Mouse (Mus musculus) left cerebral cortex, adult 18-20 months (tissue): ENCODE results near the gene Tpst2. TPM values are rescaled to one million over a fixed set of nuclear protein-coding genes. Genes with fewer than 3 reads are reported as not detected.

Experiments used
- DNase-seq, 2 experiments: peaks; one replicate each; pipeline ENCODE4 v3.0.0; 2021 to 2022; ENCODE audit warnings: low spot score in 2 of 2, mixed read lengths in 1 of 2
- long read RNA-seq, 2 experiments: library from polyadenylated mRNA; stranded (forward); transcript quantifications; one replicate each; pipeline ENCODE4 v2.0.0; 2021
- total RNA-seq, 2 experiments: library from RNA; stranded (reverse); gene quantifications; 2 replicates each; pipeline ENCODE4 v1.2.3; 2021

The Tpst2 gene
- total RNA-seq: 10 to 100 TPM; 29.6 to 39.3 TPM
- long read RNA-seq, experiment 1, transcript Tpst2-201 (7 exons, 1,835 nt): major isoform, 52 of 76 reads
- long read RNA-seq, experiment 1, partial matches to known transcripts: 13 of 76 reads
- long read RNA-seq, experiment 1, other reads (novel, unspliced or antisense): 11 of 76 reads
- long read RNA-seq, experiment 2, transcript Tpst2-201 (7 exons, 1,835 nt): major isoform, 38 of 53 reads
- long read RNA-seq, experiment 2, partial matches to known transcripts: 8 of 53 reads
- long read RNA-seq, experiment 2, other reads (novel, unspliced or antisense): 6 of 53 reads

- DNase-seq: peak; percentile 100
Measured at GRCm38 (mm10) chr5:112276267-112276873, at the start of gene Tpst2. TSS of gene Tpst2 (plus strand) at chr5:112276691.

- DNase-seq: peak; percentile 72 to 84
Measured at GRCm38 (mm10) chr5:112227354-112227753, 49.1 kb upstream of the Tpst2 start.

- peak in 1 of 2 experiments; percentile 28 for DNase-seq
Measured at GRCm38 (mm10) chr5:112227898-112228239, 48.6 kb upstream of the Tpst2 start.

- DNase-seq: peak; percentile 65 to 75
Measured at GRCm38 (mm10) chr5:112228240-112229076, 48.0 kb upstream of the Tpst2 start.

GRCm38 (mm10) chr5:112235806-112236205, 40.7 kb upstream of the Tpst2 start:
- DNase-seq: no peak

- no peak for DNase-seq
Measured at GRCm38 (mm10) chr5:112236631-112237030, 39.9 kb upstream of the Tpst2 start.

GRCm38 (mm10) chr5:112237439-112237838, 39.1 kb upstream of the Tpst2 start:
- DNase-seq: no peak

- no peak for DNase-seq
Measured at GRCm38 (mm10) chr5:112237866-112238570, 38.5 kb upstream of the Tpst2 start.

GRCm38 (mm10) chr5:112238781-112239482, 37.6 kb upstream of the Tpst2 start:
- DNase-seq: no peak

- peak; percentile 89 to 93 for DNase-seq
Measured at GRCm38 (mm10) chr5:112240761-112241160, 35.7 kb upstream of the Tpst2 start.

GRCm38 (mm10) chr5:112241849-112242248, 34.6 kb upstream of the Tpst2 start:
- DNase-seq: no peak

- DNase-seq: no peak
Measured at GRCm38 (mm10) chr5:112242361-112242778, 34.1 kb upstream of the Tpst2 start.

- no peak for DNase-seq
Measured at GRCm38 (mm10) chr5:112243041-112243440, 33.5 kb upstream of the Tpst2 start.

GRCm38 (mm10) chr5:112243539-112244274, 32.8 kb upstream of the Tpst2 start:
- no peak for DNase-seq

- no peak for DNase-seq
Measured at GRCm38 (mm10) chr5:112244275-112244562, 32.3 kb upstream of the Tpst2 start.

GRCm38 (mm10) chr5:112244890-112245615, 31.4 kb upstream of the Tpst2 start:
- DNase-seq: no peak

GRCm38 (mm10) chr5:112247399-112247798, 29.1 kb upstream of the Tpst2 start:
- no peak for DNase-seq

GRCm38 (mm10) chr5:112249106-112249505, 27.4 kb upstream of the Tpst2 start:
- no peak for DNase-seq

GRCm38 (mm10) chr5:112252400-112252799, 24.1 kb upstream of the Tpst2 start, which contains the start of gene Cryba4:
TSS of gene Cryba4 (minus strand) at chr5:112252518.
- no peak for DNase-seq
